Mouse (Mus musculus) hindbrain, embryonic 14.5 days (tissue): ENCODE measurements at regions not wholly inside any gene's neighbourhood (a gene's known extent, or its start where the extent isn't known, plus 50 kb on each side); places are given as distances from the start of the nearest gene placed in this dataset.
A peak's percentile ranks its signal among the peaks of the same experiment; 100 is the strongest.

ENCODE experiments used
- ATAC-seq: fragments of 200-750 bp; cut with Nextera tagmentation; 2 replicates; pipeline ENCODE4 v1.8.0; 2017; ENCODE audit warnings: moderate number of reproducible peaks, mild to moderate bottlenecking, moderate TSS enrichment, moderate library complexity; ENCODE audit not compliant: low FRiP score
- DNase-seq: peaks from one replicate; pipeline ENCODE4 v3.0.0-alpha.2; 2015; ENCODE audit warnings: low spot score
- H3K27ac ChIP-seq: fragments of 300-500 bp; sonication (generic); 2 replicates; pipeline ENCODE4 v1.5.1; 2014; ENCODE audit warnings: mild to moderate bottlenecking, moderate library complexity
- H3K27me3 ChIP-seq: fragments of 300-500 bp; sonication (generic); 2 replicates; pipeline ENCODE4 v1.6.1; 2014; ENCODE audit warnings: mild to moderate bottlenecking, low read length, mixed read lengths; ENCODE audit not compliant: control insufficient read depth, insufficient read depth
- H3K36me3 ChIP-seq: fragments of 300-500 bp; sonication (generic); replicated peaks from 2 replicates; pipeline ENCODE4 v1.6.1; 2014; ENCODE audit not compliant: control insufficient read depth, insufficient read depth
- H3K4me1 ChIP-seq: fragments of 300-500 bp; sonication (generic); replicated peaks from 2 replicates; pipeline ENCODE4 v1.6.1; 2014; ENCODE audit warnings: antibody characterized with exemption, low read length, mixed read lengths; ENCODE audit not compliant: control insufficient read depth, insufficient read depth
- H3K4me2 ChIP-seq: fragments of 300-500 bp; sonication (generic); replicated peaks from 2 replicates; pipeline ENCODE4 v1.6.1; 2014; ENCODE audit warnings: mild to moderate bottlenecking, moderate library complexity
- H3K4me3 ChIP-seq: fragments of 300-500 bp; sonication (generic); replicated peaks from 2 replicates; pipeline ENCODE4 v1.5.1; 2014; ENCODE audit warnings: mild to moderate bottlenecking, low read length
- H3K9ac ChIP-seq: fragments of 300-500 bp; sonication (generic); 2 replicates; pipeline ENCODE4 v1.6.1; 2014
- H3K9me3 ChIP-seq: fragments of 300-500 bp; sonication (generic); 2 replicates; pipeline ENCODE4 v1.6.1; 2016; ENCODE audit warnings: low read length; ENCODE audit not compliant: control insufficient read depth
- WGBS: fragments of 180-500 bp; shearing (Covaris S2); extraction: QIAGEN DNeasy Blood & Tissue Kit; methylation state at CpG from one replicate; pipeline ENCODE4 v1.1.7; 2014; 5-methylcytosine and 5-hydroxymethylcytosine counted together

DNA sequence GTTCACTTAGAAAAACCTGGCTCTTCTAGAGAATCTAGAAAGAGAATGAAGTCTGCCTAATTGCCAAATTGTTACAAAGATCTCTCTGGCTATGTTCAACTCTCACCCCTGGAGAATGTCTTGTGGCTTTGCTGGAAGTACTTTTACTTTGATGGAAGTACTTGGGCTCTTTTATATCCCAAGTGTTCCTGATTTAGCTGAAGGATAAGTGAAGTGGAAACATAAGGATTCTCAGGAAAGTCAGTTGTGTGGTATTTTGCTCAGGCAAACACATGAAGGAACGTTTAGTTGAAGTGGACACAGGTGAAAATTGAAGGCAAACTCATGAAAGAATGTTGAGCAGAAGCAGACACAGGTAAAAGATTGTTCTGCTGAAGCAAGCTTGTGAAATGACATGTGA is 1340.0 kb upstream of the Sel1l start:
- no peak overlapping the region for H3K4me2 ChIP-seq
- no peak overlapping the region for H3K4me3 ChIP-seq
- ATAC-seq (no peak), DNase-seq (no peak)
- no peaks in the 10 kb centered on the region for H3K9me3 ChIP-seq
- 90% methylated on average over 1 of the region's 1 CpGs for WGBS
- no peaks in the 10 kb centered on the region for H3K36me3 ChIP-seq
- no peak overlapping the region for H3K27ac ChIP-seq
- no peaks in the 10 kb centered on the region for H3K27me3 ChIP-seq
- H3K4me1 ChIP-seq, result no peaks in the 10 kb centered on the region
- no peak overlapping the region for H3K9ac ChIP-seq

DNA sequence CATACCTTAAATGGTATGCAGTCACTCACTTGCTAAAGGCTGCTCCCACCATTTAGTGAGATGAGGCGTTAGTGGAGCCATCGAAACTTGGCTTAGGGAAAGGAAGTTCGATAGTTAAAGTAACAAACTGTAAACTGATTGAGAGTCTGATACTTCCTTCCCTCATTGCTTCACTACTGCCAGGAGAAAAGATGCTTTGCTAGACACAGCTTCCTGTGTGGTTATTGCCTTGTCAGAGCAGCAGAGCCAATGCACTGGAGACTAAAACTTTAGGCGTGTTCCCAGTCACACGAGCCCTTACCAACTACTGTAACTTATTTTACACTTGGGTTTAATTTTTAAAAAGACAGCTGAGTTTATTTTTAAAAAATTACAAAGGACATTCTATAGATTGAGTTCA is 1324.8 kb upstream of the Sel1l start:
- H3K4me2 ChIP-seq, result no peak overlapping the region
- no peaks in the 10 kb centered on the region for H3K27me3 ChIP-seq
- H3K4me1 ChIP-seq, result no peaks in the 10 kb centered on the region
- H3K36me3 ChIP-seq, result no peaks in the 10 kb centered on the region
- H3K27ac ChIP-seq, result no peak overlapping the region
- ATAC-seq (no peak), DNase-seq (no peak)
- 92% methylated on average over 5 of the region's 5 CpGs for WGBS
- H3K9ac ChIP-seq, result no peak overlapping the region
- H3K4me3 ChIP-seq, result no peak overlapping the region
- H3K9me3 ChIP-seq, result no peaks in the 10 kb centered on the region

DNA sequence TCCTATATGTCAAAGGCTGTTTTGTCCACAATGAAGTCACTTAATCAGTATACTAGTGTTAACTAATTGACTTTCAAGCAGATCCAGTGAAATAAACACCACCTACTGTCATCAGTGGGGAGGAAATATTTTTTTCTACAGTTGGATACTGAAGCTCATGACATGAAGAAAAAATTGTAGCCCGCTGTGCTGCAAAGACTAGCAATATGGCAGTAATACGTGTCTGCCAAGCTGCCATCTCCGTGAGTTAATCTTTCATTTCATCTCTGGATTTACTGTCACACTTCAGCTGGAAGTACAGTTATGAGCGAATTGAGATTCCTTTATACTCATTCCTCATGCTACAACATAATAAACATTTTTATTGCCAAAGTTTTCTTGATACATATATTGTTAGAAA is 1311.3 kb upstream of the Sel1l start:
- H3K4me1 ChIP-seq, result no peaks in the 10 kb centered on the region
- H3K9me3 ChIP-seq, result no peaks in the 10 kb centered on the region
- WGBS, result 89% methylated on average over 4 of the region's 4 CpGs
- ATAC-seq (no peak), DNase-seq (no peak)
- H3K9ac ChIP-seq, result no peak overlapping the region
- no peaks in the 10 kb centered on the region for H3K36me3 ChIP-seq
- H3K27me3 ChIP-seq, result no peaks in the 10 kb centered on the region
- no peak overlapping the region for H3K4me2 ChIP-seq
- no peak overlapping the region for H3K4me3 ChIP-seq
- no peak overlapping the region for H3K27ac ChIP-seq

DNA sequence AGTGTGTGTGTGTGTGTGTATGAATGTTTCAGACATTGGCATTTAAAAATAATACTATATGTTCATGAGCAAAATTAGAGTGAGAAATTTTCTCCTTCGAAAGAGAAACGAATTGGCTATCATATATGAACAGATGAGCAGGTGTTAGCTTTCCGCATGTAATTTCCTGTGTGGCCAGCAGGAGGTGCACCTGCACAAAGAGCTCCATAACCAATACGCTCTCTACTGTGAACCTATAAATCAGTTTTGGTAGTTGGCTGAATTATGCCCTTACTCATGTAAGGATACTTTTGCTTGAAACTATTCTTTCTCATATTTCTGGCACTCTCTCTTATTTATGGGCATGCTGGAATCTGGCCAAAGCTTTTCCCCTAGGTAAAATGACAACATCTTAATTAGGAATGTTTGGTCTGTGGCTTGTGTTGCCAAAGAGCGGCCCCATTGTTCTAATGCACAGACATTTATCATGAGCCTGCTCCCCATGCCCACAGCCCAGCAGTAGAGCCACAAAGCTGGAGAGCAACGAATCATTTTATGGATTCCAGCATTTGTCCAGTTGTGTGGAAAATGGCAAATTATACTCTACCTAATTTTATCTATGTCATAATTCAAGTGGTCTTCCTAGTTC is 1303.8 kb upstream of the Sel1l start:
- ATAC-seq, result peak; percentile 65; the same call in 1 of the 2 replicates
- Histone ChIP-seq H3K9ac (no peak overlapping the region), H3K4me2 (no peak overlapping the region), H3K27me3 (no peaks in the 10 kb centered on the region), H3K27ac (no peak overlapping the region), H3K4me3 (no peak overlapping the region), H3K9me3 (no peaks in the 10 kb centered on the region), H3K36me3 (no peaks in the 10 kb centered on the region), H3K4me1 (no peaks in the 10 kb centered on the region)
- WGBS, result 50% methylated on average over 6 of the region's 6 CpGs
- peak; percentile 70 for DNase-seq

DNA sequence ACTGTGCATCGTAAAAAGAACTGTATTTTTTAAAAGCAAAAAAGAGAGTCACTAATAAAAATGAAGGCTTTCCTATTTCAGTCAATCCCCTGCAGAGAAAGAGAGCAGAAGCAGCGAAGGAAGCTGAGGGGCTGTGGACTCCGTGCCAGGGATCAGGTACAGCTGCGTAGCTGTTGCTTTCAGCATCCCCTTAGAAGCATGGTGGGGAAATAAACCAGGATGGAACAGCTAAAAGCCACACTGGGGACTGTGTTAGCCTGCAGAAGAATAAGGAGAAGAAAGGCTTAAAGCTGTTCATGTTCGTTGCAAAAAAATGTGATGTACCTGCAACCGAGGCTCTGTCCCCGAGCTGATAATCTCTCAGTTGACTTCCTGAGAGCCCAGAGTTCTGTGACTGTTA is 1302.6 kb upstream of the Sel1l start:
- Histone ChIP-seq H3K9ac (0 out of 2 replicates have a peak overlapping the region, but pooled peaks have one; percentile 22), H3K36me3 (no peaks in the 10 kb centered on the region), H3K4me3 (no peak overlapping the region), H3K9me3 (no peaks in the 10 kb centered on the region), H3K27ac (no peak overlapping the region), H3K4me1 (no peaks in the 10 kb centered on the region), H3K4me2 (no peak overlapping the region; the same call in 1 of the 2 replicates), H3K27me3 (no peaks in the 10 kb centered on the region)
- DNase-seq, result no peak
- 69% methylated on average over 7 of the region's 7 CpGs for WGBS
- no peak for ATAC-seq

DNA sequence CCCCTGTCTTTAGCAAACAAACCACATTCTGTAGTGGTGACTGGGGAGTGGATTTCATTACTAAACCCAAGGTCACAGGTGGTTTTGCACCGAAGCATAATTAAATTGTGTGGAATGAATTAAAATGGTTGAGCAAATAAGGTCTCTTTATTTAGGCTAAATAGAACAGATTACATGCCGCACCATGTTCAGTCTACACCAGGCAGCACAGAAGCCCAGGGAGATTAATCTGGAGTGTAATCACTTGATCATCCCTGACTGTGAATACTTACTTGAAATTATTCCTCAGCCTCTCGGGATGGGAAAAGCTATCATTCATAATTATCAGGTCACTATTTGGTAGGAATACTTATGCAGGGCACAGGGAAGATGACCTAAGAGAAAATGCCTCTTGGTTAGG is 1293.3 kb upstream of the Sel1l start:
- Histone ChIP-seq H3K9ac (no peak overlapping the region), H3K4me1 (no peaks in the 10 kb centered on the region), H3K4me2 (no peak overlapping the region), H3K4me3 (no peak overlapping the region), H3K27ac (no peak overlapping the region), H3K27me3 (no peaks in the 10 kb centered on the region), H3K9me3 (no peaks in the 10 kb centered on the region), H3K36me3 (no peaks in the 10 kb centered on the region)
- ATAC-seq (peak; percentile 51; the same call in 1 of the 2 replicates), DNase-seq (no peak)
- 43% methylated on average over 3 of the region's 3 CpGs for WGBS

DNA sequence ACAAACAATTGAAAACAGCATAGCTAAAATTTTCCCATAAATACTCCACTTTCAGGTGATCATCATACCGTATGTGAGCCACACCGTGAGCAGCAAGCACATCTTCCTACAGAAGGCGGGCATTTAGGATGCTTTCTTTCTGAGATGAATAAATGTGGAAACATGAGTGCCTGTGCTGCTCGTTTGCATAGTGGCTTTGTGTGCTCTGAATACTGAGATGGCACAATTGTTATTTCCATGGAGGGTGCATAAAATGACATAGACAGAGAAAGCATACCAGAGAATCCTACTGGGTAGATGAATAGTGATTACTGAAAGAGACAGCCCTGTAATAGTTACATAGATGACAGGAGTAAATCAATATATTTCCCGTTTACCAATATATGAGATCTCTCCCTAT is 1287.4 kb upstream of the Sel1l start:
- no peak; the same call in 1 of the 2 replicates for ATAC-seq
- DNase-seq, result no peak
- no peak overlapping the region for H3K27ac ChIP-seq
- H3K9me3 ChIP-seq, result no peaks in the 10 kb centered on the region
- H3K4me1 ChIP-seq, result no peaks in the 10 kb centered on the region
- H3K27me3 ChIP-seq, result no peaks in the 10 kb centered on the region
- 36% methylated on average over 5 of the region's 5 CpGs for WGBS
- H3K4me3 ChIP-seq, result no peak overlapping the region
- H3K36me3 ChIP-seq, result no peaks in the 10 kb centered on the region
- no peak overlapping the region for H3K9ac ChIP-seq
- no peak overlapping the region for H3K4me2 ChIP-seq

DNA sequence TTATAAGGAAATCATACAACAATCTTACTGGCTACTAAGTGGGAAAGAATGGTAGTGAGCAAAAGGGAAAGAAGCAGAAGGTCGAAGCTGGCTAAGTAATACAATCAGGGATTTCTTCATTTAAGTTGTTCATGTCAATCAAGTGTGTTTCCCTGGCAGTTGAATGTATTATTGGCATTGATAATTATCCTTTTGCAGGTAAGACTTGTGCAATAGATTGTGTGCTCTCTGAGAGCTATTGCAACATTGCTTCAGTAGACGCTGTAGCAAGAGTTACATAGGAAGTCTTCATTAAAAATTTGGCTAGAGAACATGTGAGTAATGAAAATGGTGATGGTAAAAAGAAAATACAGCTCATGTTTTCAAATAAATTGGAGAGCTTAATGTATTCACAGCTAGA is 1273.3 kb upstream of the Sel1l start:
- DNase-seq, result no peak
- no peak overlapping the region for H3K4me3 ChIP-seq
- no peak overlapping the region for H3K4me2 ChIP-seq
- no peak for ATAC-seq
- H3K27ac ChIP-seq, result no peak overlapping the region
- H3K4me1 ChIP-seq, result no peaks in the 10 kb centered on the region
- no peaks in the 10 kb centered on the region for H3K27me3 ChIP-seq
- no peaks in the 10 kb centered on the region for H3K9me3 ChIP-seq
- no peaks in the 10 kb centered on the region for H3K36me3 ChIP-seq
- H3K9ac ChIP-seq, result no peak overlapping the region
- WGBS, result 90% methylated on average over 2 of the region's 2 CpGs

DNA sequence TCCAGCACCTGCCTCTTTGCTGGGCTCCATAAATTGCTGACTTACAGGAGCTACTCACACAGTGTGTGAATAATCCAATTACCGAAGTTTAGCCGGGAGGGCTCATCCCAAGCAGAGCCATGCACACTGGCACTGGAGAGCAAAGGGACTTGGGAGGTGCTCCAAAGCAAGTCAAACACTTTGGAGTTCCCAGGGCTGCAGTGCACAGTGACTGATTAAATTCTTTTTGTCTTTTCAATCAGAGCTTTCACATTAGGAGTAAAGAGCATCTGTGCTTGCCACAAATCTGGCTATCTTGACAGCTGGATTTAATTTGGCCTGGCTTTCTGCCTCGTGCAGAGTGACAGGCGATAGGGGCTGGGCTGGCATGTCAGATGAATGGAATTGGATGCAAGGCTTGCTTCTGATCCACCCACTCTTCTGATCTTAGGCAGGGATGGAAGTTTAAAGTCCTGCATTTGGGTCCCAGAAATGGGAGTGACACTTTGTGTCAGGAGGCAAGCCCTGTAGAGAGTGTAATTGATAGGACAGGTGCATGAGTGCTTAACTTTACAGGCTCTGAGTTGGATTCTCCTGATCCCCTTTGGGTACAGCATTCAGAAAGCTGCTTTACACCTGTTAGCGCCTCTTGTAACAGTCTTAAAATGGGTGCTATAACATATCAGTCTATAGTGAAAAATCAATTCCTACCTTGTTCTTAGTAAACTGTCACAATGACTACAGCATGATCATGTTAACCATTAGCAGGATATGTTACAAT is 1239.3 kb upstream of the Sel1l start:
- no peak overlapping the region for H3K4me2 ChIP-seq
- H3K27ac ChIP-seq, result no peak overlapping the region
- H3K9me3 ChIP-seq, result no peaks in the 10 kb centered on the region
- 55% methylated on average over 5 of the region's 5 CpGs for WGBS
- H3K27me3 ChIP-seq, result no peaks in the 10 kb centered on the region
- no peaks in the 10 kb centered on the region for H3K4me1 ChIP-seq
- H3K9ac ChIP-seq, result no peak overlapping the region
- DNase-seq (peak; percentile 28), ATAC-seq (peak; percentile 83)
- H3K36me3 ChIP-seq, result no peaks in the 10 kb centered on the region
- no peak overlapping the region for H3K4me3 ChIP-seq
